Mouse (Mus musculus) myocyte (in vitro differentiated cells): ENCODE measurements around the gene Cacng8. TPM values are rescaled to one million over a fixed set of nuclear protein-coding genes. Genes with fewer than 3 reads are reported as not detected.

ENCODE experiments used
- H3K27me3 ChIP-seq: one replicate; pipeline ENCODE4 v1.6.1; 2011; ENCODE audit not compliant: control insufficient read depth, insufficient read depth, insufficient read length
- H3K36me3 ChIP-seq: one replicate; pipeline ENCODE4 v1.6.1; 2011; ENCODE audit not compliant: control insufficient read depth, insufficient read depth
- H3K4me2 ChIP-seq: one replicate; pipeline ENCODE4 v1.6.1; 2011; ENCODE audit warnings: low read depth, control low read depth
- H3K4me3 ChIP-seq: one replicate; pipeline ENCODE4 v1.5.1; 2011; ENCODE audit warnings: mild to moderate bottlenecking, control low read depth, moderate library complexity
- H3K79me2 ChIP-seq: one replicate; pipeline ENCODE4 v1.6.1; 2011; ENCODE audit not compliant: control insufficient read depth, insufficient read depth
- H3ac ChIP-seq: one replicate; pipeline ENCODE4 v1.6.1; 2011; ENCODE audit not compliant: control insufficient read depth, insufficient read length
- CEBPB ChIP-seq: IDR thresholded peaks from 2 replicates; pipeline ENCODE4 v1.6.1; 2011; ENCODE audit warnings: mild to moderate bottlenecking, moderate library complexity; ENCODE audit not compliant: poor library complexity, insufficient read depth, severe bottlenecking
- E2F4 ChIP-seq: IDR thresholded peaks from one replicate; pipeline ENCODE4 v1.6.1; 2011; ENCODE audit warnings: mild to moderate bottlenecking, control low read depth, moderate library complexity; ENCODE audit not compliant: insufficient read depth
- MAX ChIP-seq: IDR thresholded peaks from one replicate; pipeline ENCODE4 v1.6.1; 2011; ENCODE audit warnings: low read depth, mild to moderate bottlenecking, control low read depth
- MYOD1 ChIP-seq, 3 experiments: IDR thresholded peaks; one replicate each; pipeline ENCODE4 v1.6.1; 2011; ENCODE audit warnings: control low read depth in 2 of 3, low read depth in 2 of 3, mild to moderate bottlenecking in 2 of 3, moderate library complexity in 1 of 3; ENCODE audit not compliant: insufficient read length in 2 of 3, control insufficient read depth in 1 of 3
- MYOG ChIP-seq, 3 experiments: IDR thresholded peaks; one replicate each; pipeline ENCODE4 v1.6.1; 2011; ENCODE audit warnings: control low read depth in 2 of 3, low read depth in 2 of 3, mild to moderate bottlenecking in 2 of 3; ENCODE audit not compliant: insufficient read length in 2 of 3, control insufficient read depth in 1 of 3, insufficient read depth in 1 of 3
- POLR2A ChIP-seq: IDR thresholded peaks from one replicate; pipeline ENCODE4 v1.6.1; 2011; ENCODE audit warnings: low read depth, mild to moderate bottlenecking, control low read depth, moderate library complexity; ENCODE audit not compliant: insufficient read length
- POLR2AphosphoS2 ChIP-seq: IDR thresholded peaks from one replicate; pipeline ENCODE4 v1.6.1; 2011; ENCODE audit warnings: low read depth, control low read depth; ENCODE audit not compliant: insufficient read length
- REST ChIP-seq: IDR thresholded peaks from one replicate; pipeline ENCODE4 v1.6.1; 2011; ENCODE audit warnings: mild to moderate bottlenecking, control low read depth, moderate library complexity; ENCODE audit not compliant: insufficient read depth, insufficient read length
- SRF ChIP-seq: IDR thresholded peaks from one replicate; pipeline ENCODE4 v1.6.1; 2011; ENCODE audit warnings: low read depth; ENCODE audit not compliant: control insufficient read depth, insufficient read length
- TCF12 ChIP-seq: IDR thresholded peaks from one replicate; pipeline ENCODE4 v1.6.1; 2011; ENCODE audit warnings: mild to moderate bottlenecking, control low read depth; ENCODE audit not compliant: poor library complexity, insufficient read depth, severe bottlenecking
- TCF3 ChIP-seq: IDR thresholded peaks from one replicate; pipeline ENCODE4 v1.6.1; 2011; ENCODE audit warnings: low read depth, control low read depth; ENCODE audit not compliant: insufficient read length
- USF1 ChIP-seq: IDR thresholded peaks from one replicate; pipeline ENCODE4 v1.6.1; 2011; ENCODE audit warnings: low read depth, mild to moderate bottlenecking, control low read depth, moderate library complexity
- polyA plus RNA-seq: library from polyadenylated mRNA; unstranded; fragments of >200 nt; fragmentation: generic; extraction: Trizol; gene quantifications from one replicate; pipeline ENCODE4 v1.2.1, GENCODE M21; 2012; ENCODE audit warnings: missing spikeins

Cacng8 gene
- polyA plus RNA-seq, 1 experiment, result 0.18 TPM

- Histone ChIP-seq H3K4me3 (no peak overlapping the region), H3ac (no peak overlapping the region), H3K36me3 (no peaks in the 10 kb centered on the region), H3K27me3 (no peaks in the 10 kb centered on the region), H3K79me2 (no peaks in the 10 kb centered on the region), H3K4me2 (peak overlapping the region; percentile 45)
- TF ChIP-seq MYOD1 (IDR thresholded peaks at IDR 0.05; ENCODE audit: control insufficient read depth in 1 of 3, insufficient read length in 2 of 3, low read depth in 2 of 3) (peak in 1 of 3 experiments; percentile 36), SRF (no peak), MYOG (IDR thresholded peaks at IDR 0.05; ENCODE audit: control insufficient read depth in 1 of 3, insufficient read depth in 1 of 3, insufficient read length in 2 of 3, low read depth in 2 of 3) (no peak)
Measured at GRCm38 (mm10) chr7:3451161-3451560, 60.7 kb downstream of the Cacng8 start.

GRCm38 (mm10) chr7:3452821-3453485 lies 62.5 kb downstream of the Cacng8 start:
- no peak overlapping the region for H3K4me2 ChIP-seq
- TF ChIP-seq E2F4 (no peak), TCF12 (no peak), CEBPB (no peak), MYOD1 (IDR thresholded peaks at IDR 0.05; ENCODE audit: control insufficient read depth in 1 of 3, insufficient read length in 2 of 3, low read depth in 2 of 3) (no peak), MAX (no peak), TCF3 (no peak), POLR2AphosphoS2 (no peak), POLR2A (no peak), USF1 (no peak), REST (no peak), SRF (no peak)
- H3ac ChIP-seq, result no peak overlapping the region
- H3K4me3 ChIP-seq, result no peak overlapping the region
- H3K36me3 ChIP-seq, result no peaks in the 10 kb centered on the region
- no peaks in the 10 kb centered on the region for H3K27me3 ChIP-seq
- H3K79me2 ChIP-seq, result no peaks in the 10 kb centered on the region

- no peaks in the 10 kb centered on the region for H3K79me2 ChIP-seq
- no peak overlapping the region for H3K4me2 ChIP-seq
- no peak overlapping the region for H3K4me3 ChIP-seq
- TF ChIP-seq POLR2A (no peak), E2F4 (no peak), SRF (no peak), POLR2AphosphoS2 (no peak), MYOG (IDR thresholded peaks at IDR 0.05; ENCODE audit: control insufficient read depth in 1 of 3, insufficient read depth in 1 of 3, insufficient read length in 2 of 3, low read depth in 2 of 3) (no peak), REST (no peak), USF1 (no peak), CEBPB (no peak), MYOD1 (IDR thresholded peaks at IDR 0.05; ENCODE audit: control insufficient read depth in 1 of 3, insufficient read length in 2 of 3, low read depth in 2 of 3) (no peak), MAX (no peak), TCF12 (no peak), TCF3 (no peak)
- H3ac ChIP-seq, result no peak overlapping the region
- H3K27me3 ChIP-seq, result no peaks in the 10 kb centered on the region
- H3K36me3 ChIP-seq, result no peaks in the 10 kb centered on the region
Measured at GRCm38 (mm10) chr7:3453486-3454183, 63.2 kb downstream of the Cacng8 start.

- H3ac ChIP-seq, result no peak overlapping the region
- H3K4me2 ChIP-seq, result no peak overlapping the region
- no peak overlapping the region for H3K4me3 ChIP-seq
- TF ChIP-seq MAX, result no peak
- no peak for TF ChIP-seq MYOD1 (IDR thresholded peaks at IDR 0.05; ENCODE audit: control insufficient read depth in 1 of 3, insufficient read length in 2 of 3, low read depth in 2 of 3)
- no peak for TF ChIP-seq POLR2AphosphoS2
- TF ChIP-seq MYOG (IDR thresholded peaks at IDR 0.05; ENCODE audit: control insufficient read depth in 1 of 3, insufficient read depth in 1 of 3, insufficient read length in 2 of 3, low read depth in 2 of 3), result no peak
- TF ChIP-seq POLR2A, result no peak
- no peak for TF ChIP-seq REST
- TF ChIP-seq SRF, result no peak
- no peak for TF ChIP-seq TCF12
- no peak for TF ChIP-seq TCF3
- TF ChIP-seq E2F4, result no peak
- TF ChIP-seq USF1, result no peak
- no peak for TF ChIP-seq CEBPB
- no peaks in the 10 kb centered on the region for H3K36me3 ChIP-seq
- no peaks in the 10 kb centered on the region for H3K27me3 ChIP-seq
- no peaks in the 10 kb centered on the region for H3K79me2 ChIP-seq
Measured at GRCm38 (mm10) chr7:3457111-3457840, 66.8 kb downstream of the Cacng8 start.
